Mouse (Mus musculus) thymus, adult 18-20 months (tissue): ENCODE results near the gene Olfr138.

ENCODE experiments used
- DNase-seq, 2 experiments: peaks; one replicate each; pipeline ENCODE4 v3.0.0; 2022; ENCODE audit warnings: mixed read lengths in 2 of 2

Olfr138 gene

GRCm38 (mm10) chr17:38260735-38261134 lies at the start of gene Olfr138:
TSS of gene Olfr138 (plus strand) at chr17:38261035.
- no peak for DNase-seq

GRCm38 (mm10) chr17:38307470-38307869 lies 46.6 kb downstream of the Olfr138 start, which contains the start of gene Olfr137:
TSS of gene Olfr137 (minus strand) at chr17:38307570.
- no peak for DNase-seq
